Comparison of ENCODE assay signal across 16 mouse cellular contexts in the genomic region with DNA sequence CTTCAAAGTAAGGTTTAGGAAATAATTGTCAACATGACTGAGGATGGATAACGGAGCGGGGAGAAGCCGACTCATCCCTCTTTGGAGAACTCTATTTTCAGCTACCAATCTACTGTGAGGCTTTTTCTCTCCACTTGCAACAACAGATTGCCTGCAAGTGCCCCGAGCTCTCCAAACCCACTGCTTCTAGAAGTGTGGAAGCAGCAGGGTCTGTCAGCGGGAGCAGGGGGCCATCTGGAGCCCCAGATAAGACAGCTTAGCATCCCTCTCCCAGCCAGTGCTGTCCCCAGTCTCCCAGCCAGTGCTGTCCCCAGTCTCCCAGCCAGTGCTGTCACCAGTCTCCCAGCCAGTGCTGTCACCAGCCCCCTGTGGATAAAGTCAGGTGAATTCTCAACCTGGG. TPM values are rescaled to one million over a fixed set of nuclear protein-coding genes. Genes with fewer than 3 reads are reported as not detected.
DNase-seq lines count a peak whose midpoint lies in the region; ATAC-seq and TF ChIP-seq lines count a peak whose summit lies in the region.
"Had no signal": no experiment of that assay in that cellular context is flagged by ENCODE, and none has a peak within 500 bp of the region (broad histone marks: within the 10 kb centered on the region; RNA-seq: fewer than 3 reads in every experiment).

No protein-coding gene starts in this region.

- H3K36me3 ChIP-seq in forebrain, postnatal 0 days (ENCODE audit: insufficient read depth), result no peaks in the 10 kb centered on the region
- H3K36me3 ChIP-seq in forebrain, embryonic 13.5 days (ENCODE audit: poor library complexity, severe bottlenecking), result no peaks in the 10 kb centered on the region
- no peaks in the 10 kb centered on the region for H3K36me3 ChIP-seq in midbrain, embryonic 11.5 days (ENCODE audit: control insufficient read depth, insufficient read depth, low read length)
- H3K36me3 ChIP-seq in midbrain, embryonic 14.5 days (ENCODE audit: control insufficient read depth, insufficient read depth, low read length), result no peaks in the 10 kb centered on the region
- H3K36me3 ChIP-seq: heart, embryonic 13.5 days; hindbrain, embryonic 13.5 days; lung, embryonic 15.5 days had no signal

- peak; percentile 88 for ATAC-seq in forebrain, postnatal 0 days
- no peak for ATAC-seq in forebrain, embryonic 13.5 days
- ATAC-seq in midbrain, embryonic 11.5 days (ENCODE audit: low FRiP score), result no peak
- no peak for ATAC-seq in midbrain, embryonic 14.5 days (ENCODE audit: low FRiP score, low TSS enrichment)

- H3K4me2 ChIP-seq in forebrain, postnatal 0 days (ENCODE audit: low read depth), result no peak overlapping the region
- H3K4me2 ChIP-seq in forebrain, embryonic 13.5 days, result no peak overlapping the region
- H3K4me2 ChIP-seq in midbrain, embryonic 11.5 days, result no peak overlapping the region
- H3K4me2 ChIP-seq in midbrain, embryonic 14.5 days (ENCODE audit: low read length), result no peak overlapping the region
- H3K4me2 ChIP-seq: heart, embryonic 13.5 days; hindbrain, embryonic 13.5 days; lung, embryonic 15.5 days had no signal

- no peak overlapping the region for H3K9ac ChIP-seq in forebrain, postnatal 0 days
- no peak overlapping the region for H3K9ac ChIP-seq in forebrain, embryonic 13.5 days
- no peak overlapping the region for H3K9ac ChIP-seq in midbrain, embryonic 11.5 days (ENCODE audit: low read length)
- no peak overlapping the region for H3K9ac ChIP-seq in midbrain, embryonic 14.5 days (replicated peaks; ENCODE audit: low read length)
- H3K9ac ChIP-seq: heart, embryonic 13.5 days; hindbrain, embryonic 13.5 days; lung, embryonic 15.5 days had no signal

- H3K4me1 ChIP-seq in forebrain, postnatal 0 days (ENCODE audit: insufficient read depth), result 0 out of 2 replicates have a peak, but pooled peaks cover 3% of the 10 kb centered on the region
- H3K4me1 ChIP-seq in forebrain, embryonic 13.5 days, result no peaks in the 10 kb centered on the region
- H3K4me1 ChIP-seq in midbrain, embryonic 11.5 days (ENCODE audit: control insufficient read depth, insufficient read depth, low read length), result no peaks in the 10 kb centered on the region
- H3K4me1 ChIP-seq in midbrain, embryonic 14.5 days (ENCODE audit: control insufficient read depth, insufficient read depth, low read length), result no peaks in the 10 kb centered on the region
- H3K4me1 ChIP-seq: hindbrain, embryonic 13.5 days; lung, embryonic 15.5 days had no signal

- H3K9me3 ChIP-seq in forebrain, postnatal 0 days (ENCODE audit: low read length), result no peaks in the 10 kb centered on the region
- no peaks in the 10 kb centered on the region for H3K9me3 ChIP-seq in forebrain, embryonic 13.5 days (replicated peaks)
- H3K9me3 ChIP-seq in midbrain, embryonic 11.5 days (ENCODE audit: control insufficient read depth, low read length), result no peaks in the 10 kb centered on the region
- 0 out of 2 replicates have a peak, but pooled peaks cover 4% of the 10 kb centered on the region for H3K9me3 ChIP-seq in midbrain, embryonic 14.5 days (ENCODE audit: control insufficient read depth, low read length)
- H3K9me3 ChIP-seq: heart, embryonic 13.5 days; lung, embryonic 15.5 days had no signal

- 70% methylated on average over 5 of the region's 5 CpGs for WGBS in forebrain, postnatal 0 days
- 85% methylated on average over 5 of the region's 5 CpGs for WGBS in forebrain, embryonic 13.5 days
- 84% methylated on average over 5 of the region's 5 CpGs for WGBS in midbrain, embryonic 11.5 days
- 85% methylated on average over 5 of the region's 5 CpGs for WGBS in midbrain, embryonic 14.5 days

- no peak overlapping the region for H3K4me3 ChIP-seq in forebrain, postnatal 0 days (ENCODE audit: low read depth, low read length)
- H3K4me3 ChIP-seq in forebrain, embryonic 13.5 days, result no peak overlapping the region
- H3K4me3 ChIP-seq in midbrain, embryonic 11.5 days (ENCODE audit: low read depth, low read length), result no peak overlapping the region
- no peak overlapping the region for H3K4me3 ChIP-seq in midbrain, embryonic 14.5 days (replicated peaks; ENCODE audit: low read depth, low read length)
- H3K4me3 ChIP-seq: heart, embryonic 13.5 days; hindbrain, embryonic 13.5 days; lung, embryonic 15.5 days had no signal

- no peak for DNase-seq in forebrain, postnatal 0 days
- DNase-seq in midbrain, embryonic 11.5 days (ENCODE audit: low spot score, missing footprints), result peak; percentile 72
- no peak for DNase-seq in midbrain, embryonic 14.5 days
- peak; percentile 64 for DNase-seq in cerebellum, adult 9-10 months
- peak; percentile 30 for DNase-seq in right cerebral cortex, postnatal 4 days
- no peak for DNase-seq in Muller cell, postnatal 12 days (ENCODE audit: inconsistent ontology term)
- DNase-seq: adrenal gland, adult 8-10 months; B cell, adult 2 months; gastrocnemius, postnatal 36 days; kidney, adult 8-10 months; thymus, postnatal 36 days had no signal

- H3K27ac ChIP-seq in forebrain, postnatal 0 days (ENCODE audit: low read depth, low read length), result 0 out of 2 replicates have a peak overlapping the region, but pooled peaks have one; percentile 4
- no peak overlapping the region for H3K27ac ChIP-seq in forebrain, embryonic 13.5 days
- no peak overlapping the region for H3K27ac ChIP-seq in midbrain, embryonic 11.5 days (ENCODE audit: low read depth, low read length)
- H3K27ac ChIP-seq in midbrain, embryonic 14.5 days (replicated peaks; ENCODE audit: low read depth, low read length), result no peak overlapping the region
- H3K27ac ChIP-seq: heart, embryonic 13.5 days; hindbrain, embryonic 13.5 days; lung, embryonic 15.5 days had no signal

- H3K27me3 ChIP-seq in forebrain, postnatal 0 days (ENCODE audit: insufficient read depth, low read length), result no peaks in the 10 kb centered on the region
- no peaks in the 10 kb centered on the region for H3K27me3 ChIP-seq in forebrain, embryonic 13.5 days
- no peaks in the 10 kb centered on the region for H3K27me3 ChIP-seq in midbrain, embryonic 11.5 days (ENCODE audit: control insufficient read depth, insufficient read depth, low read length)
- no peaks in the 10 kb centered on the region for H3K27me3 ChIP-seq in midbrain, embryonic 14.5 days (ENCODE audit: control insufficient read depth, insufficient read depth, low read length)

- TF ChIP-seq CTCF in forebrain, postnatal 0 days (IDR thresholded peaks at IDR 0.05; ENCODE audit: low read depth), result no peak

RNA-seq across cellular contexts. Expression of gene Rasgef1c, which starts 48.2 kb away (rescaled TPM):
- 28.3 and 36.1 TPM in 2 replicates for total RNA-seq in forebrain, postnatal 0 days (2014; rRNA removed)
- 24.9 and 30.8 TPM in 2 replicates for polyA plus RNA-seq in forebrain, postnatal 0 days (2015; fragmentation: Nextera tagmentation; extraction: Ambion mirVana)
- 5.7 and 6.3 TPM in 2 replicates for polyA plus RNA-seq in forebrain, embryonic 13.5 days (2015; fragmentation: Nextera tagmentation; extraction: Ambion mirVana)
- 0.55 and 0.92 TPM in 2 replicates for polyA plus RNA-seq in midbrain, embryonic 11.5 days (2014; fragmentation: Nextera tagmentation; extraction: Ambion mirVana)
- 24.9 and 36.2 TPM in 2 replicates for polyA plus RNA-seq in midbrain, embryonic 14.5 days (2014; fragmentation: Nextera tagmentation; extraction: Ambion mirVana)
- total RNA-seq: liver, adult 2 months had no signal
- polyA plus RNA-seq: heart, embryonic 13.5 days; liver, adult 2 months had no signal

Comparison
In these comparisons a context has a peak if more than half of its experiments do, and no peak if none do; other contexts are left out.
1. DNase-seq: peak in midbrain, embryonic 11.5 days (single experiment), cerebellum, adult 9-10 months (single experiment) and right cerebral cortex, postnatal 4 days (single experiment); none in forebrain, postnatal 0 days (single experiment), midbrain, embryonic 14.5 days (single experiment) and Muller cell, postnatal 12 days (single experiment).